Mouse (Mus musculus) liver, embryonic 12.5 days (tissue): ENCODE measurements around the gene Dmpk. TPM values are rescaled to one million over a fixed set of nuclear protein-coding genes. Genes with fewer than 3 reads are reported as not detected.

ENCODE experiments used
- ATAC-seq: fragments of 200-750 bp; cut with Nextera tagmentation; 2 replicates; pipeline ENCODE4 v1.8.0; 2017; ENCODE audit warnings: moderate number of reproducible peaks, mild to moderate bottlenecking, moderate library complexity
- H3K27ac ChIP-seq: fragments of 300-500 bp; sonication (generic); 2 replicates; pipeline ENCODE4 v1.5.1; 2016; ENCODE audit warnings: mild to moderate bottlenecking
- H3K27me3 ChIP-seq: fragments of 300-500 bp; sonication (generic); replicated peaks from 2 replicates; pipeline ENCODE4 v1.6.1; 2016; ENCODE audit warnings: mild to moderate bottlenecking, moderate library complexity
- H3K36me3 ChIP-seq: fragments of 300-500 bp; sonication (generic); 2 replicates; pipeline ENCODE4 v1.6.1; 2016; ENCODE audit warnings: mild to moderate bottlenecking, moderate library complexity
- H3K4me1 ChIP-seq: fragments of 300-500 bp; sonication (generic); 2 replicates; pipeline ENCODE4 v1.6.1; 2016
- H3K4me2 ChIP-seq: fragments of 300-500 bp; sonication (generic); 2 replicates; pipeline ENCODE4 v1.6.1; 2016; ENCODE audit warnings: mild to moderate bottlenecking, moderate library complexity
- H3K4me3 ChIP-seq: fragments of 300-500 bp; sonication (generic); 2 replicates; pipeline ENCODE4 v1.5.1; 2016; ENCODE audit warnings: mild to moderate bottlenecking, moderate library complexity
- H3K9ac ChIP-seq: fragments of 300-500 bp; sonication (generic); 2 replicates; pipeline ENCODE4 v1.6.1; 2016; ENCODE audit warnings: mild to moderate bottlenecking, moderate library complexity
- H3K9me3 ChIP-seq: fragments of 300-500 bp; sonication (generic); replicated peaks from 2 replicates; pipeline ENCODE4 v1.6.1; 2016; ENCODE audit warnings: mild to moderate bottlenecking, moderate library complexity
- WGBS: fragments of 180-500 bp; shearing (Covaris S2); methylation state at CpG from one replicate; pipeline ENCODE4 v1.1.7; 2016; ENCODE audit not compliant: insufficient replicate concordance; 5-methylcytosine and 5-hydroxymethylcytosine counted together
- microRNA-seq: library from miRNA; unstranded; fragments of <30 nt; microRNA quantifications from one replicate; pipeline ENCODE4, GENCODE M21; 2017
- polyA plus RNA-seq: library from polyadenylated mRNA; unstranded; fragments of >200 nt; fragmentation: Nextera tagmentation; extraction: Ambion mirVana; gene quantifications from 2 replicates; pipeline ENCODE4 v1.2.1, GENCODE M21; 2016

The Dmpk gene
- polyA plus RNA-seq, 1 experiment from 2014 or later: 8.5 TPM

- H3K9me3 ChIP-seq: no peaks in the 10 kb centered on the region
- peaks cover 21% of the 10 kb centered on the region for H3K4me1 ChIP-seq
- WGBS: 30% methylated on average over 4 of the region's 4 CpGs
- no peak for ATAC-seq
- H3K36me3 ChIP-seq: peaks cover 44% of the 10 kb centered on the region
- H3K9ac ChIP-seq: peak overlapping the region; percentile 33; the same call in 1 of the 2 replicates
- H3K27ac ChIP-seq: peak overlapping the region; percentile 42
- H3K4me2 ChIP-seq: peak overlapping the region; percentile 73
- no peak overlapping the region for H3K4me3 ChIP-seq
- H3K27me3 ChIP-seq: no peaks in the 10 kb centered on the region
Measured at GRCm38 (mm10) chr7:19130657-19131056, 47.0 kb downstream of the Dmpk start.

GRCm38 (mm10) chr7:19131324-19131848, 47.7 kb downstream of the Dmpk start:
- H3K4me1 ChIP-seq: peaks cover 21% of the 10 kb centered on the region
- peak overlapping the region; percentile 55 for H3K27ac ChIP-seq
- peaks cover 46% of the 10 kb centered on the region for H3K36me3 ChIP-seq
- WGBS: under 1% methylated on average over 39 of the region's 39 CpGs
- ATAC-seq: peak; percentile 97
- H3K9me3 ChIP-seq: no peaks in the 10 kb centered on the region
- H3K4me3 ChIP-seq: peak overlapping the region; percentile 47
- peak overlapping the region; percentile 73 for H3K4me2 ChIP-seq
- no peaks in the 10 kb centered on the region for H3K27me3 ChIP-seq
- peak overlapping the region; percentile 33; the same call in 1 of the 2 replicates for H3K9ac ChIP-seq

GRCm38 (mm10) chr7:19136168-19136567, 52.5 kb downstream of the Dmpk start:
- Histone ChIP-seq H3K4me1 (peaks cover 8% of the 10 kb centered on the region), H3K27ac (no peak overlapping the region), H3K9ac (no peak overlapping the region), H3K4me2 (no peak overlapping the region), H3K27me3 (no peaks in the 10 kb centered on the region), H3K4me3 (no peak overlapping the region), H3K36me3 (peaks cover 71% of the 10 kb centered on the region), H3K9me3 (no peaks in the 10 kb centered on the region)
- WGBS: 86% methylated on average over 13 of the region's 13 CpGs
- ATAC-seq: no peak

- no peak overlapping the region for H3K27ac ChIP-seq
- H3K9ac ChIP-seq: no peak overlapping the region
- H3K4me2 ChIP-seq: no peak overlapping the region
- peaks cover 3% of the 10 kb centered on the region for H3K4me1 ChIP-seq
- no peak overlapping the region for H3K4me3 ChIP-seq
- 89% methylated on average over 38 of the region's 38 CpGs for WGBS
- ATAC-seq: peak; percentile 36; the same call in 1 of the 2 replicates
- peaks cover 71% of the 10 kb centered on the region for H3K36me3 ChIP-seq
- H3K27me3 ChIP-seq: no peaks in the 10 kb centered on the region
- H3K9me3 ChIP-seq: no peaks in the 10 kb centered on the region
Measured at GRCm38 (mm10) chr7:19136673-19137334, 53.2 kb downstream of the Dmpk start.

- WGBS: 53% methylated on average over 5 of the region's 5 CpGs
- no peaks in the 10 kb centered on the region for H3K9me3 ChIP-seq
- no peaks in the 10 kb centered on the region for H3K27me3 ChIP-seq
- H3K4me3 ChIP-seq: no peak overlapping the region
- no peak for ATAC-seq
- peaks cover 71% of the 10 kb centered on the region for H3K36me3 ChIP-seq
- no peak overlapping the region for H3K4me2 ChIP-seq
- no peak overlapping the region for H3K27ac ChIP-seq
- H3K9ac ChIP-seq: no peak overlapping the region
- H3K4me1 ChIP-seq: no peaks in the 10 kb centered on the region
Measured at GRCm38 (mm10) chr7:19137380-19137779, 53.7 kb downstream of the Dmpk start.

Small RNA genes within 50 kb of the gene (microRNA-seq; reads per million reads assigned to microRNA genes)
- 1.1 reads per million for gene Mir3100

Other genes starting within 250 kb of the Dmpk start
- gene Mill2, start 243.9 kb upstream of the Dmpk start, polyA plus RNA-seq: 0.07 and 0.10 TPM in 2 replicates
- 8.9 and 10.0 TPM in 2 replicates for gene Pglyrp1, start 212.5 kb upstream of the Dmpk start, polyA plus RNA-seq
- 16.8 and 18.3 TPM in 2 replicates for gene Ccdc61, start 173.4 kb upstream of the Dmpk start, polyA plus RNA-seq
- gene Nova2, start 158.0 kb upstream of the Dmpk start, polyA plus RNA-seq: 0.13 and 0.16 TPM in 2 replicates
- not detected in 2 replicates for gene Nanos2, start 96.4 kb upstream of the Dmpk start, polyA plus RNA-seq
- 1.3 and 1.7 TPM in 2 replicates for gene Mypop, start 92.6 kb upstream of the Dmpk start, polyA plus RNA-seq
- 20.1 and 22.3 TPM in 2 replicates for gene Irf2bp1, start 79.8 kb upstream of the Dmpk start, polyA plus RNA-seq
- 25.3 and 26.6 TPM in 2 replicates for gene Foxa3, start 60.3 kb upstream of the Dmpk start, polyA plus RNA-seq
- 30.3 and 33.3 TPM in 2 replicates for gene Sympk, start 59.5 kb upstream of the Dmpk start, polyA plus RNA-seq
- not detected in 2 replicates for gene Rsph6a, start 29.2 kb upstream of the Dmpk start, polyA plus RNA-seq
- 7.4 and 7.9 TPM in 2 replicates for gene Dmwd, start 7.6 kb upstream of the Dmpk start, polyA plus RNA-seq
- 1.8 TPM in 2 replicates for gene Six5, start 10.7 kb downstream of the Dmpk start, polyA plus RNA-seq
- gene Gm4969, start 34.5 kb downstream of the Dmpk start, polyA plus RNA-seq: 0.55 and 0.66 TPM in 2 replicates
- 8.1 and 10.1 TPM in 2 replicates for gene Fbxo46, start 36.0 kb downstream of the Dmpk start, polyA plus RNA-seq
- 4.9 and 5.5 TPM in 2 replicates for gene Qpctl, start 65.4 kb downstream of the Dmpk start, polyA plus RNA-seq
- 97.8 and 98.3 TPM in 2 replicates for gene Snrpd2, start 65.9 kb downstream of the Dmpk start, polyA plus RNA-seq
- 0.18 and 0.41 TPM in 2 replicates for gene Gipr, start 82.3 kb downstream of the Dmpk start, polyA plus RNA-seq
- 4.1 and 5.1 TPM in 2 replicates for gene Eml2, start 92.6 kb downstream of the Dmpk start, polyA plus RNA-seq
- gene Gpr4, start 128.7 kb downstream of the Dmpk start, polyA plus RNA-seq: 0.51 and 0.62 TPM in 2 replicates
- gene Opa3, start 144.5 kb downstream of the Dmpk start, polyA plus RNA-seq: 22.1 and 23.3 TPM in 2 replicates
- gene Vasp, start 188.0 kb downstream of the Dmpk start, polyA plus RNA-seq: 61.1 and 61.5 TPM in 2 replicates
- not detected in 2 replicates for gene Ppm1n, start 196.2 kb downstream of the Dmpk start, polyA plus RNA-seq
- 5.1 and 5.6 TPM in 2 replicates for gene Rtn2, start 198.8 kb downstream of the Dmpk start, polyA plus RNA-seq
- 0.04 and 0.05 TPM in 2 replicates for gene Fosb, start 226.2 kb downstream of the Dmpk start, polyA plus RNA-seq